Mouse (Mus musculus) hindbrain, embryonic 16.5 days (tissue): ENCODE results near the gene Apoe. TPM values are rescaled to one million over a fixed set of nuclear protein-coding genes. Genes with fewer than 3 reads are reported as not detected.

Experiments
- ATAC-seq: fragments of 200-750 bp; cut with Nextera tagmentation; 2 replicates; pipeline ENCODE4 v1.8.0; 2017; ENCODE audit warnings: moderate TSS enrichment, moderate library complexity
- H3K27ac ChIP-seq: fragments of 300-500 bp; sonication (generic); 2 replicates; pipeline ENCODE4 v1.5.1; 2014; ENCODE audit warnings: low read depth, mild to moderate bottlenecking, control low read depth, low read length, moderate library complexity
- H3K27me3 ChIP-seq: fragments of 300-500 bp; sonication (generic); replicated peaks from 2 replicates; pipeline ENCODE4 v1.6.1; 2014; ENCODE audit warnings: low read length; ENCODE audit not compliant: control insufficient read depth, insufficient read depth
- H3K36me3 ChIP-seq: fragments of 300-500 bp; sonication (generic); 2 replicates; pipeline ENCODE4 v1.6.1; 2014; ENCODE audit warnings: mild to moderate bottlenecking, low read length, moderate library complexity, mixed read lengths; ENCODE audit not compliant: control insufficient read depth, insufficient read depth
- H3K4me1 ChIP-seq: fragments of 300-500 bp; sonication (generic); 2 replicates; pipeline ENCODE4 v1.6.1; 2014; ENCODE audit warnings: low read depth, low read length; ENCODE audit not compliant: control insufficient read depth, insufficient read depth
- H3K4me2 ChIP-seq: fragments of 300-500 bp; sonication (generic); 2 replicates; pipeline ENCODE4 v1.6.1; 2014; ENCODE audit warnings: mild to moderate bottlenecking, low read length, control low read depth, moderate library complexity
- H3K4me3 ChIP-seq: fragments of 300-500 bp; sonication (generic); 2 replicates; pipeline ENCODE4 v1.5.1; 2014; ENCODE audit warnings: mild to moderate bottlenecking, low read length, control low read depth, moderate library complexity
- H3K9ac ChIP-seq: fragments of 300-500 bp; sonication (generic); 2 replicates; pipeline ENCODE4 v1.6.1; 2014; ENCODE audit warnings: low read depth, mild to moderate bottlenecking, control low read depth, low read length, moderate library complexity
- H3K9me3 ChIP-seq: fragments of 300-500 bp; sonication (generic); 2 replicates; pipeline ENCODE4 v1.6.1; 2014; ENCODE audit warnings: mild to moderate bottlenecking, low read length, moderate library complexity; ENCODE audit not compliant: control insufficient read depth
- WGBS: fragments of 180-500 bp; shearing (Covaris S2); extraction: QIAGEN DNeasy Blood & Tissue Kit; methylation state at CpG from one replicate; pipeline ENCODE4 v1.1.7; 2014; 5-methylcytosine and 5-hydroxymethylcytosine counted together
- polyA plus RNA-seq: library from polyadenylated mRNA; unstranded; fragments of >200 nt; fragmentation: Nextera tagmentation; extraction: Ambion mirVana; gene quantifications from 2 replicates; pipeline ENCODE4 v1.2.1, GENCODE M21; 2015

Gene Apoe
- polyA plus RNA-seq, 1 experiment from 2014 or later: 1,414 TPM

- Histone ChIP-seq H3K4me2 (peak within 1 kb of the TSS; percentile 86), H3K4me3 (peak within 1 kb of the TSS; percentile 95)
- peak; percentile 81 for ATAC-seq
Measured at GRCm38 (mm10) chr7:19664955-19665841, 33.8 kb downstream of the Apoe start, which contains the start of gene Clptm1. TSS of gene Clptm1 (minus strand) at chr7:19665033.

GRCm38 (mm10) chr7:19664455-19664954, 34.5 kb downstream of the Apoe start:
- H3K9me3 ChIP-seq: no peaks in the 10 kb centered on the region
- H3K4me2 ChIP-seq: peak overlapping the region; percentile 86
- H3K27me3 ChIP-seq: no peaks in the 10 kb centered on the region
- ATAC-seq: peak; percentile 53
- peaks cover 19% of the 10 kb centered on the region for H3K4me1 ChIP-seq
- H3K36me3 ChIP-seq: no peaks in the 10 kb centered on the region
- peak overlapping the region; percentile 72 for H3K27ac ChIP-seq
- WGBS: under 1% methylated on average over 33 of the region's 37 CpGs
- H3K9ac ChIP-seq: peak overlapping the region; percentile 96
- H3K4me3 ChIP-seq: peak overlapping the region; percentile 95

More at GRCm38 (mm10) chr7:19664955-19665841, 33.8 kb downstream of the Apoe start, which contains the start of gene Clptm1:
- no peaks in the 10 kb centered on the region for H3K27me3 ChIP-seq
- H3K36me3 ChIP-seq: no peaks in the 10 kb centered on the region
- no peaks in the 10 kb centered on the region for H3K9me3 ChIP-seq
- WGBS: under 1% methylated on average over 63 of the region's 63 CpGs
- peak within 1 kb of the TSS; percentile 88 for H3K27ac ChIP-seq
- peaks cover 19% of the 10 kb centered on the region for H3K4me1 ChIP-seq
- peak within 1 kb of the TSS; percentile 96 for H3K9ac ChIP-seq

GRCm38 (mm10) chr7:19663940-19664339, 35.0 kb downstream of the Apoe start:
- Histone ChIP-seq H3K27ac (no peak overlapping the region), H3K9ac (peak overlapping the region; percentile 96), H3K4me1 (peaks cover 18% of the 10 kb centered on the region), H3K4me3 (peak overlapping the region; percentile 95), H3K4me2 (peak overlapping the region; percentile 86), H3K27me3 (no peaks in the 10 kb centered on the region), H3K36me3 (no peaks in the 10 kb centered on the region), H3K9me3 (no peaks in the 10 kb centered on the region)
- 15% methylated on average over 8 of the region's 8 CpGs for WGBS
- no peak for ATAC-seq

- 96% methylated on average over 2 of the region's 2 CpGs for WGBS
- Histone ChIP-seq H3K4me1 (no peaks in the 10 kb centered on the region), H3K27me3 (no peaks in the 10 kb centered on the region), H3K4me3 (no peak overlapping the region), H3K9ac (no peak overlapping the region), H3K27ac (no peak overlapping the region), H3K36me3 (peaks cover 19% of the 10 kb centered on the region), H3K4me2 (no peak overlapping the region), H3K9me3 (no peaks in the 10 kb centered on the region)
- no peak for ATAC-seq
Measured at GRCm38 (mm10) chr7:19652614-19653013, 46.4 kb downstream of the Apoe start.

- H3K36me3 ChIP-seq: peaks cover 26% of the 10 kb centered on the region
- H3K9ac ChIP-seq: no peak overlapping the region
- no peak overlapping the region for H3K4me3 ChIP-seq
- ATAC-seq: no peak
- no peak overlapping the region for H3K4me2 ChIP-seq
- H3K27ac ChIP-seq: no peak overlapping the region
- no peaks in the 10 kb centered on the region for H3K9me3 ChIP-seq
- no peaks in the 10 kb centered on the region for H3K27me3 ChIP-seq
- 89% methylated on average over 6 of the region's 6 CpGs for WGBS
- H3K4me1 ChIP-seq: no peaks in the 10 kb centered on the region
Measured at GRCm38 (mm10) chr7:19651063-19651786, 47.8 kb downstream of the Apoe start.

Other genes starting within 250 kb of the Apoe start
- gene Mark4, start 240.4 kb downstream of the Apoe start, polyA plus RNA-seq: 13.5 and 15.9 TPM in 2 replicates
- gene Exoc3l2, start 235.9 kb downstream of the Apoe start, polyA plus RNA-seq: 0.97 and 1.5 TPM in 2 replicates
- gene Bloc1s3, start 190.8 kb downstream of the Apoe start, polyA plus RNA-seq: 3.5 and 4.2 TPM in 2 replicates
- gene Trappc6a, start 190.8 kb downstream of the Apoe start, polyA plus RNA-seq: 36.3 and 37.1 TPM in 2 replicates
- gene Nkpd1, start 181.3 kb downstream of the Apoe start, polyA plus RNA-seq: 0.99 and 2.3 TPM in 2 replicates
- gene Ppp1r37, start 136.1 kb downstream of the Apoe start, polyA plus RNA-seq: 37.7 and 38.3 TPM in 2 replicates
- gene Zfp296, start 121.9 kb downstream of the Apoe start, polyA plus RNA-seq: 0.20 and 0.46 TPM in 2 replicates
- 147 and 162 TPM in 2 replicates for gene Gemin7, start 121.6 kb downstream of the Apoe start, polyA plus RNA-seq
- gene Clasrp, start 94.7 kb downstream of the Apoe start, polyA plus RNA-seq: 54.1 and 54.4 TPM in 2 replicates
- gene Relb, start 69.8 kb downstream of the Apoe start, polyA plus RNA-seq: 6.7 and 6.9 TPM in 2 replicates
- 138 and 140 TPM in 2 replicates for gene Clptm1, start 34.2 kb downstream of the Apoe start, polyA plus RNA-seq
- not detected in 2 replicates for gene Apoc2, start 21.2 kb downstream of the Apoe start, polyA plus RNA-seq
- gene Gm44805, start 17.8 kb downstream of the Apoe start, polyA plus RNA-seq: not detected in 2 replicates
- not detected in 2 replicates for gene Apoc4, start 17.7 kb downstream of the Apoe start, polyA plus RNA-seq
- 1.4 and 3.1 TPM in 2 replicates for gene Apoc1, start 6.5 kb downstream of the Apoe start, polyA plus RNA-seq
- 134 and 135 TPM in 2 replicates for gene Tomm40, start 16.2 kb upstream of the Apoe start, polyA plus RNA-seq
- gene Nectin2, start 51.3 kb upstream of the Apoe start, polyA plus RNA-seq: 57.7 and 59.7 TPM in 2 replicates
- 24.4 and 24.6 TPM in 2 replicates for gene Bcam, start 71.8 kb upstream of the Apoe start, polyA plus RNA-seq
- gene Cblc, start 97.6 kb upstream of the Apoe start, polyA plus RNA-seq: 0.34 and 0.41 TPM in 2 replicates
- gene Bcl3, start 123.6 kb upstream of the Apoe start, polyA plus RNA-seq: 0.70 and 1.2 TPM in 2 replicates
- 19.3 and 22.9 TPM in 2 replicates for gene Gm19345, start 152.8 kb upstream of the Apoe start, polyA plus RNA-seq
- 1.4 and 2.0 TPM in 2 replicates for gene Ceacam16, start 162.1 kb upstream of the Apoe start, polyA plus RNA-seq
- gene Ceacam19, start 188.8 kb upstream of the Apoe start, polyA plus RNA-seq: not detected in 2 replicates
- 9.6 and 10.8 TPM in 2 replicates for gene Pvr, start 222.0 kb upstream of the Apoe start, polyA plus RNA-seq